Mouse (Mus musculus): Measurements from ENCODE around the gene Pcp2. TPM values are rescaled to one million over a fixed set of nuclear protein-coding genes. Genes with fewer than 3 reads are reported as not detected.
A peak's percentile ranks its signal among the peaks of the same experiment; 100 is the strongest.

Pcp2 gene
- polyA plus RNA-seq, 1 experiment from 2014 or later = 6.5 TPM

DNA sequence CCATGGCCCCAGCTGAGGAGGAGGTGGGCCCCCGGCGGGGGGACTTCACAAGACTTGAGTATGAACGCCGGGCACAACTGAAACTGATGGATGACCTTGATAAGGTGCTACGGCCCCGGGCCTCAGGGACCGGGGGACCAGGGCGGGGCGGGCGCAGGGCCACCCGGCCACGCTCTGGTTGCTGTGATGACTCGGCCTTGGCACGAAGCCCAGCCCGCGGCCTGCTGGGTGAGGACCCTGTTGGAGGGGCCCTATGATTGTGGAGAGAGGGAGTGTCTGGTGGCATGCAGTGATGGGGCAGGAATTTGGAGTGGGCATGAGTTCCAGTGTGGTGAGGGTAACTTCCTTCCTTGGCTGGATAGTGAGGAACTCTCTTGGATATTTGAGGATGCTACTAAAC is 18.8 kb downstream of the Pcp2 start:
- H3K9ac ChIP-seq (replicated peaks; ENCODE audit: low read length) = no peak overlapping the region
- no peaks in the 10 kb centered on the region for H3K9me3 ChIP-seq (ENCODE audit: control insufficient read depth, low read length)
- H3K4me2 ChIP-seq (ENCODE audit: low read length) = no peak overlapping the region
- WGBS = 93% methylated on average over 16 of the region's 16 CpGs
- no peaks in the 10 kb centered on the region for H3K27me3 ChIP-seq (ENCODE audit: control insufficient read depth, insufficient read depth, low read length)
- H3K4me1 ChIP-seq (ENCODE audit: control insufficient read depth, insufficient read depth, low read length) = no peaks in the 10 kb centered on the region
- no peak overlapping the region for H3K4me3 ChIP-seq (replicated peaks; ENCODE audit: low read depth, low read length)
- no peak for ATAC-seq (ENCODE audit: low FRiP score, low TSS enrichment)
- no peak for DNase-seq
- peaks cover 98% of the 10 kb centered on the region for H3K36me3 ChIP-seq (ENCODE audit: control insufficient read depth, insufficient read depth, low read length)
- H3K27ac ChIP-seq (replicated peaks; ENCODE audit: low read depth, low read length) = no peak overlapping the region

DNA sequence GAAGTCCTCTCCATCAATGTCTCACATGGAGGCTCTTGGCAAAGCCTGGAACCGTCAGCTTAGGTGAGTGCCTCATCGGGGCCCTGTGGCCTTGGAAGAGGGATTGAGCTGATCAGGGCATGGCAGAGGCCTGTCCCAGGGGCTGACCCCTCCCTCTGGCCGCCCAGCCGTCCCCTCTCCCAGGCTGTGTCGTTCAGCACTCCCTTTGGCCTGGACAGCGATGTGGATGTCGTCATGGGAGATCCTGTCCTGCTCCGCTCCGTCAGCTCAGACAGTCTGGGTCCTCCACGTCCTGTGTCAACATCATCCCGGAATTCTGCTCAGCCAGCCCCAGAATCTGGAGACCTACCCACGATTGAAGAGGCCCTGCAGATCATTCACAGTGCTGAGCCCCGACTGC is 21.9 kb downstream of the Pcp2 start:
- no peak for ATAC-seq (ENCODE audit: low FRiP score, low TSS enrichment)
- no peak overlapping the region for H3K4me2 ChIP-seq (ENCODE audit: low read length)
- 84% methylated on average over 13 of the region's 13 CpGs for WGBS

DNA sequence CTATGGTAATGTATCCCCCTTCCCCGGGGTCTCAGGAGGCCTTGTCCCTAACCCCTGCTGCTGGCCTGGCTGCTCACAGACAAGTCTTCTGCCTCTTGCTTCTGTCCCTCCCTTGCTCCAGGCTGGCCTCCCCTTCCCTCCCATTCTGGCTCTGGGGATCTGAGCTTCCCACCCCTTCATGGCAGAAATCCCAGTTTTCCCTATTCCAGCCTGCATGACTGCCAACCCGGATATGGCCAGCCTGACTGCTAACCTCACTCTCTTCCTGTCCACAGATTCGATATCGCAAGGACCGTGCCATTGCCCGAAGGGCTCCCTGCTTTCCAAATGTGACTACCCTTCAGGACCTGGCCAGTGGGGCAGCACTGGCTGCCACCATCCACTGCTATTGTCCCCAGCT is 24.9 kb downstream of the Pcp2 start:
- Histone ChIP-seq H3K36me3 (ENCODE audit: control insufficient read depth, insufficient read depth, low read length) (peaks cover 74% of the 10 kb centered on the region), H3K4me3 (replicated peaks; ENCODE audit: low read depth, low read length) (no peak overlapping the region), H3K9me3 (ENCODE audit: control insufficient read depth, low read length) (no peaks in the 10 kb centered on the region), H3K27me3 (ENCODE audit: control insufficient read depth, insufficient read depth, low read length) (no peaks in the 10 kb centered on the region), H3K9ac (replicated peaks; ENCODE audit: low read length) (no peak overlapping the region), H3K4me2 (ENCODE audit: low read length) (no peak overlapping the region), H3K27ac (replicated peaks; ENCODE audit: low read depth, low read length) (no peak overlapping the region), H3K4me1 (ENCODE audit: control insufficient read depth, insufficient read depth, low read length) (no peaks in the 10 kb centered on the region)
- ATAC-seq (ENCODE audit: low FRiP score, low TSS enrichment) = no peak
- no peak for DNase-seq
- 95% methylated on average over 6 of the region's 6 CpGs for WGBS

More for the DNA sequence above, 21.9 kb downstream of the Pcp2 start:
- Histone ChIP-seq H3K4me1 (ENCODE audit: control insufficient read depth, insufficient read depth, low read length) (no peaks in the 10 kb centered on the region), H3K27me3 (ENCODE audit: control insufficient read depth, insufficient read depth, low read length) (no peaks in the 10 kb centered on the region), H3K9ac (replicated peaks; ENCODE audit: low read length) (no peak overlapping the region), H3K36me3 (ENCODE audit: control insufficient read depth, insufficient read depth, low read length) (peaks cover 96% of the 10 kb centered on the region), H3K27ac (replicated peaks; ENCODE audit: low read depth, low read length) (no peak overlapping the region), H3K4me3 (replicated peaks; ENCODE audit: low read depth, low read length) (no peak overlapping the region), H3K9me3 (ENCODE audit: control insufficient read depth, low read length) (no peaks in the 10 kb centered on the region)
- no peak for DNase-seq

DNA sequence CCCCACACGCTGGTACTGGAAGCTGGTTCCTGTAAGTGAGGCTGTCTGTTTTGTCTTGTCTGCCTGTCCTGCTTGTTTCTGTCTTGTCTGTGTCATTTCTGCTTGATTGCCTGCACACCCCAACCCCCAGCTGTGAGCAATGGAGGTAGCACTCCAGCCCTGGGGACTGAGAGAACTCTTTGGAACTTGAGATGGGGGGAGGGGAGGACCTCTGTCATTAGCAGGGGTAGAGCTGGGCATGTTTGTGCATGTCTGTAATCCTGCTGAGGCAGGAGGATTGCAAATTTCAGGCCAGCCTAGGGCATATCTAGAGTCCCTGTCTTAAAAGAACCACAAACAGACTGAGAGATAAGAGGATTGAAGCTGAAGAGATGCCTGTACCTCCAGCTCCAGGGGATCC is 26.1 kb downstream of the Pcp2 start:
- Histone ChIP-seq H3K9ac (replicated peaks; ENCODE audit: low read length) (no peak overlapping the region), H3K4me3 (replicated peaks; ENCODE audit: low read depth, low read length) (no peak overlapping the region), H3K36me3 (ENCODE audit: control insufficient read depth, insufficient read depth, low read length) (peaks cover 64% of the 10 kb centered on the region), H3K4me1 (ENCODE audit: control insufficient read depth, insufficient read depth, low read length) (no peaks in the 10 kb centered on the region), H3K27me3 (ENCODE audit: control insufficient read depth, insufficient read depth, low read length) (no peaks in the 10 kb centered on the region), H3K27ac (replicated peaks; ENCODE audit: low read depth, low read length) (no peak overlapping the region), H3K9me3 (ENCODE audit: control insufficient read depth, low read length) (no peaks in the 10 kb centered on the region), H3K4me2 (ENCODE audit: low read length) (no peak overlapping the region)
- DNase-seq = no peak
- WGBS = 100% methylated on average over 1 of the region's 1 CpGs
- ATAC-seq (ENCODE audit: low FRiP score, low TSS enrichment) = no peak

DNA sequence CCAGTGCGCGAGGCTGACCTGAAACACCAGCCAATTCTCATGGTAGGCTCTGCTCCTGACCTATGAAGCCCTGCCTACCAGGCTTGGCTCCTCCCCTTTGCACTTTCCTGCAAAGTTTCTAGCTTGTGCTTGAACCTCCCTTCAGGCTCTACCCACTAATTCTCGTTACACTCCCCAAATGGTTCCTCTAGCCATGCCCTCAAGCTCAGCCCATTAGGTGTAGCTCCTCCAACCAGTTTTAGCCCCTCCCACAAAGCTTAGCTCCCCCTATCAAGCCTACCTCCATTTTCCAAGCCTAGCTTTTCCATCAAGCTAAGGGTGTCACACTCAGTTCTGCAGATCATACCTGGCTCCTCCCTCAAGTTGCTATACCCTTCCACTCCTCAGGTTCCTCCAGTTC is 27.3 kb downstream of the Pcp2 start:
- no peak overlapping the region for H3K9ac ChIP-seq (replicated peaks; ENCODE audit: low read length)
- H3K4me3 ChIP-seq (replicated peaks; ENCODE audit: low read depth, low read length) = no peak overlapping the region
- H3K9me3 ChIP-seq (ENCODE audit: control insufficient read depth, low read length) = no peaks in the 10 kb centered on the region
- no peak overlapping the region for H3K27ac ChIP-seq (replicated peaks; ENCODE audit: low read depth, low read length)
- H3K27me3 ChIP-seq (ENCODE audit: control insufficient read depth, insufficient read depth, low read length) = no peaks in the 10 kb centered on the region
- H3K36me3 ChIP-seq (ENCODE audit: control insufficient read depth, insufficient read depth, low read length) = peaks cover 52% of the 10 kb centered on the region
- H3K4me2 ChIP-seq (ENCODE audit: low read length) = no peak overlapping the region
- ATAC-seq (ENCODE audit: low FRiP score, low TSS enrichment) = no peak
- 80% methylated on average over 3 of the region's 3 CpGs for WGBS
- H3K4me1 ChIP-seq (ENCODE audit: control insufficient read depth, insufficient read depth, low read length) = no peaks in the 10 kb centered on the region
- DNase-seq = no peak

DNA sequence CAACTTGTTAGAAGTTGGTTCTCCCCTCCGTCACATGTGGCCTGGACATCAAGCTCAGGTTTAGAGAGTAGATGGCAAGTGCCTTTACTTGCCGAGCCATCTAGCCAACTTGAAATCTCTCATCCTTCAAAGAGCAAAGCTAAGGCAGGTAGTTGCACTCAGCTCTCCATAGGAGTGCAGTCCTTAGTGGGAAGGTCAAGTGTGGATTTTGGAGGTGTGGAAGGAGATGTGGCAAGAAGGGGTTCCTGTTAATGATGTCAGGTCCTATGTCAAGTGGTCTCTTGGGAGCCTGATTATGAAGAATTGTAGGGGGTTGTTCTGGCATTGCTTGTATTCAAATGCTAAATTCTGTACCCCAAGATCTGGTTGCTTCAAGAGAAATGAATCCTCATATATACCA is 30.9 kb downstream of the Pcp2 start:
- no peak overlapping the region for H3K9ac ChIP-seq (replicated peaks; ENCODE audit: low read length)
- no peak for ATAC-seq (ENCODE audit: low FRiP score, low TSS enrichment)
- 94% methylated on average over 2 of the region's 2 CpGs for WGBS

DNA sequence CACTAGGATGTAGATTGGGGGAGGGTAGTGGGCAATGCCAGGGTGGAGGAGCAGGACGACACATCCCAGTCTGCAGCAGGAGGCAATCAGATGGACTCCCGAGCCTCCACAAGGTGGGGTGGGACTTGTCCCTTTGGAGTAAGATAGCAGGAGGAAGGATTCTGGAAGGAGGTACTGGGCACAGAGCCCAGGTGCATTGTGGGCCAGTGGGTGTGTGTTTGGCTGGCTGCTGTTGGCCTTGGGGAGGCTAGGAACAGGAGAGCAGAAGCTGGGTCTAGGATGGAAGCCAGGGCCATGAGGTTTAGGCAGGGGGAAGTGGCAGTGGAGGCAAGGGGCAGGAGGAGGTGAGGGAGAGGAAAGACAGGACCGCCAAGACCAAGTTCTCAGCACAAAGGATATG is 31.9 kb downstream of the Pcp2 start:
- 79% methylated on average over 3 of the region's 3 CpGs for WGBS
- H3K27ac ChIP-seq (replicated peaks; ENCODE audit: low read depth, low read length) = no peak overlapping the region
- H3K27me3 ChIP-seq (ENCODE audit: control insufficient read depth, insufficient read depth, low read length) = no peaks in the 10 kb centered on the region
- no peaks in the 10 kb centered on the region for H3K9me3 ChIP-seq (ENCODE audit: control insufficient read depth, low read length)
- ATAC-seq (ENCODE audit: low FRiP score, low TSS enrichment) (no peak), DNase-seq (no peak)
- H3K36me3 ChIP-seq (ENCODE audit: control insufficient read depth, insufficient read depth, low read length) = peaks cover 8% of the 10 kb centered on the region; the same call in 1 of the 2 replicates
- no peak overlapping the region for H3K4me3 ChIP-seq (replicated peaks; ENCODE audit: low read depth, low read length)
- H3K4me2 ChIP-seq (ENCODE audit: low read length) = no peak overlapping the region
- H3K4me1 ChIP-seq (ENCODE audit: control insufficient read depth, insufficient read depth, low read length) = no peaks in the 10 kb centered on the region
- H3K9ac ChIP-seq (replicated peaks; ENCODE audit: low read length) = no peak overlapping the region

More for the DNA sequence above, 30.9 kb downstream of the Pcp2 start:
- H3K9me3 ChIP-seq (ENCODE audit: control insufficient read depth, low read length) = no peaks in the 10 kb centered on the region
- H3K27ac ChIP-seq (replicated peaks; ENCODE audit: low read depth, low read length) = no peak overlapping the region
- no peak overlapping the region for H3K4me3 ChIP-seq (replicated peaks; ENCODE audit: low read depth, low read length)
- H3K4me2 ChIP-seq (ENCODE audit: low read length) = no peak overlapping the region
- DNase-seq = no peak
- H3K4me1 ChIP-seq (ENCODE audit: control insufficient read depth, insufficient read depth, low read length) = no peaks in the 10 kb centered on the region
- H3K36me3 ChIP-seq (ENCODE audit: control insufficient read depth, insufficient read depth, low read length) = peaks cover 18% of the 10 kb centered on the region
- no peaks in the 10 kb centered on the region for H3K27me3 ChIP-seq (ENCODE audit: control insufficient read depth, insufficient read depth, low read length)

DNA sequence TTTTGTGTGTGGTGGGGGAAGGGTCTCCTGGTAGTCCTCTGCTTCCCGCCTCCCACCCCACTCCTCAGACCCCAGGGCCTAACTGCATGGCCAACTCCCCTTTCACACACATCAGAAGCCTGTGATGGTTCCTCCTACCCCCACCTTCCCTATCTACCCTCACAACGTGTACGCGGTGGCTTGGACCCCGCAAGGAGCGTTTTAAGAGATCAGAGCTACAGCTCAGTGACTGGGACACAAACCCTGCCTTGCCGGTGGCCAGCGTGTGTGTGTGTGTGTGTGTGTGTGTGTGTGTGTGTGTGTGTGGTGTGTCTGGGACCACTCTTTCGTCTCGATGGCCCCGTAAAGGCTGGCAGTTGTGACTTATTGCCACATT is 37.1 kb downstream of the Pcp2 start:
- peak; percentile 62 for DNase-seq
- H3K27ac ChIP-seq (replicated peaks; ENCODE audit: low read depth, low read length) = peak overlapping the region; percentile 83

DNA sequence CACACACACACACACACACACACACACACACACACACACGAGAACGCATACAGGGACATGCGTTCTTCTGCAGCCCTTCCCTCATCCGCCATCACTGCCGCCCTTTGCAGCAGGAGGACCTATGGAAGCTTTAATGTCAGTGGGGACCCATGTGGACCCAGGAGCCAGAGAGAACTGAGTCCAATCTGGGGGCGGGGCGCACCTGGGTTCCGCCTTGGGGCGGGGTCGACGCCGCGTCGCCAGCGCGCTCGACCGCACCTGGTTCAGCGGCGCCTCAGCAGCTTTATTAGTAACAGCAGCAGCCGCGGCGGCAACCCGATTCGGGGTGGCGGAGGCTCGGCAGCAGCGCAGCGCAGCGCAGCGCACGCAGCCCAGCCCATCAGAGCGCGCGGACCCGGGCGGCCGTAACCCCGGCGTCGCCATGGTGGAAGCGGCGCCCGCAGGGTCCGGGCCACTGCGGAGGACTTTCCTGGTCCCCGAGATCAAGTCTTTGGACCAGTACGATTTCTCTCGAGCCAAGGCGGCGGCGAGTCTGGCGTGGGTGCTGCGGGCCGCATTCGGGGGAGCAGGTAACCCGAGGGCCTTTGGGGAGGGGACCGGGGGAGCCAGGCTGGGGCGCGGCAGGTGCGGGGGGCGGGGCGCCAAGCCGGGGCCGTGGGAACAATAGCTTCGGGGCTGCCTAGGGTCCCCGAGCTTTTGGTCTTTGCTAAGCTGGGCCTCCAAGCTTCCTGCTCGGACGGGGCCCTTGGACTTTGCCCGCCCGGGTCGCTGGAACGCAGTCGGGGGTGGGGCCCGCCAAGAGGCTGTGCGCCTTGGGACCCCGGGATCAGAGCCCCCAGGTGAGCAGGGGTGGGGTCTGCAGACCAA is 37.7 kb downstream of the Pcp2 start:
- H3K36me3 ChIP-seq (ENCODE audit: control insufficient read depth, insufficient read depth, low read length) = no peaks in the 10 kb centered on the region
- peak overlapping the region; percentile 84 for H3K4me3 ChIP-seq (replicated peaks; ENCODE audit: low read depth, low read length)
- H3K4me1 ChIP-seq (ENCODE audit: control insufficient read depth, insufficient read depth, low read length) = no peaks in the 10 kb centered on the region
- no peaks in the 10 kb centered on the region for H3K9me3 ChIP-seq (ENCODE audit: control insufficient read depth, low read length)
- H3K4me2 ChIP-seq (ENCODE audit: low read length) = peak overlapping the region; percentile 57
- no peaks in the 10 kb centered on the region for H3K27me3 ChIP-seq (ENCODE audit: control insufficient read depth, insufficient read depth, low read length)
- peak overlapping the region; percentile 83 for H3K27ac ChIP-seq (replicated peaks; ENCODE audit: low read depth, low read length)
- under 1% methylated on average over 76 of the region's 77 CpGs for WGBS
- peak; percentile 87 for DNase-seq
- H3K9ac ChIP-seq (replicated peaks; ENCODE audit: low read length) = peak overlapping the region; percentile 96
- peak; percentile 79 for ATAC-seq (ENCODE audit: low FRiP score, low TSS enrichment)

More for the DNA sequence above, 37.1 kb downstream of the Pcp2 start:
- ATAC-seq (ENCODE audit: low FRiP score, low TSS enrichment) = peak; percentile 74
- Histone ChIP-seq H3K9me3 (ENCODE audit: control insufficient read depth, low read length) (no peaks in the 10 kb centered on the region), H3K36me3 (ENCODE audit: control insufficient read depth, insufficient read depth, low read length) (no peaks in the 10 kb centered on the region), H3K4me2 (ENCODE audit: low read length) (peak overlapping the region; percentile 57), H3K9ac (replicated peaks; ENCODE audit: low read length) (peak overlapping the region; percentile 96), H3K4me3 (replicated peaks; ENCODE audit: low read depth, low read length) (peak overlapping the region; percentile 84), H3K27me3 (ENCODE audit: control insufficient read depth, insufficient read depth, low read length) (no peaks in the 10 kb centered on the region), H3K4me1 (ENCODE audit: control insufficient read depth, insufficient read depth, low read length) (no peaks in the 10 kb centered on the region)
- under 1% methylated on average over 11 of the region's 11 CpGs for WGBS
